Mouse (Mus musculus): ENCODE data around the gene Mrrf. TPM values are rescaled to one million over a fixed set of nuclear protein-coding genes. Genes with fewer than 3 reads are reported as not detected.
A peak's percentile ranks its signal among the peaks of the same experiment; 100 is the strongest.

Gene Mrrf
- polyA plus RNA-seq, 1 experiment from 2014 or later: 25.7 TPM

GRCm38 (mm10) chr2:36220891-36221290, 84.7 kb downstream of the Mrrf start:
- H3K27me3 ChIP-seq: 0 out of 2 replicates have a peak, but pooled peaks cover 2% of the 10 kb centered on the region
- H3K9ac ChIP-seq: no peak overlapping the region
- H3K4me3 ChIP-seq: no peak overlapping the region
- ATAC-seq: no peak
- no peaks in the 10 kb centered on the region for H3K4me1 ChIP-seq
- H3K9me3 ChIP-seq (replicated peaks): no peaks in the 10 kb centered on the region
- no peak overlapping the region for H3K27ac ChIP-seq
- H3K36me3 ChIP-seq (ENCODE audit: poor library complexity, severe bottlenecking): no peaks in the 10 kb centered on the region
- no peak overlapping the region for H3K4me2 ChIP-seq
- WGBS: 71% methylated on average over 4 of the region's 4 CpGs

- Histone ChIP-seq H3K9me3 (replicated peaks) (no peaks in the 10 kb centered on the region), H3K4me2 (no peak overlapping the region), H3K4me3 (no peak overlapping the region), H3K9ac (no peak overlapping the region), H3K27me3 (0 out of 2 replicates have a peak, but pooled peaks cover 2% of the 10 kb centered on the region), H3K4me1 (no peaks in the 10 kb centered on the region), H3K36me3 (ENCODE audit: poor library complexity, severe bottlenecking) (no peaks in the 10 kb centered on the region), H3K27ac (no peak overlapping the region)
- 66% methylated on average over 7 of the region's 7 CpGs for WGBS
- ATAC-seq: no peak
Observed at GRCm38 (mm10) chr2:36222168-36222848, 86.1 kb downstream of the Mrrf start.

GRCm38 (mm10) chr2:36223436-36223835, 87.2 kb downstream of the Mrrf start:
- ATAC-seq: no peak
- no peak overlapping the region for H3K4me2 ChIP-seq
- no peaks in the 10 kb centered on the region for H3K4me1 ChIP-seq
- H3K36me3 ChIP-seq (ENCODE audit: poor library complexity, severe bottlenecking): no peaks in the 10 kb centered on the region
- 0 out of 2 replicates have a peak, but pooled peaks cover 2% of the 10 kb centered on the region for H3K27me3 ChIP-seq
- no peak overlapping the region for H3K27ac ChIP-seq
- H3K9me3 ChIP-seq (replicated peaks): no peaks in the 10 kb centered on the region
- H3K9ac ChIP-seq: no peak overlapping the region
- no peak overlapping the region for H3K4me3 ChIP-seq

- no peaks in the 10 kb centered on the region for H3K9me3 ChIP-seq (replicated peaks)
- no peaks in the 10 kb centered on the region for H3K36me3 ChIP-seq (ENCODE audit: poor library complexity, severe bottlenecking)
- no peak overlapping the region for H3K27ac ChIP-seq
- no peak overlapping the region for H3K4me3 ChIP-seq
- no peak overlapping the region for H3K4me2 ChIP-seq
- H3K9ac ChIP-seq: no peak overlapping the region
- 79% methylated on average over 7 of the region's 7 CpGs for WGBS
- H3K27me3 ChIP-seq: 0 out of 2 replicates have a peak, but pooled peaks cover 2% of the 10 kb centered on the region
- no peak for ATAC-seq
- no peaks in the 10 kb centered on the region for H3K4me1 ChIP-seq
Observed at GRCm38 (mm10) chr2:36224153-36224552, 88.0 kb downstream of the Mrrf start.

- no peak for ATAC-seq
- Histone ChIP-seq H3K4me3 (no peak overlapping the region), H3K27me3 (0 out of 2 replicates have a peak, but pooled peaks cover 2% of the 10 kb centered on the region), H3K4me1 (no peaks in the 10 kb centered on the region), H3K4me2 (no peak overlapping the region), H3K9ac (no peak overlapping the region), H3K36me3 (ENCODE audit: poor library complexity, severe bottlenecking) (no peaks in the 10 kb centered on the region), H3K9me3 (replicated peaks) (no peaks in the 10 kb centered on the region), H3K27ac (no peak overlapping the region)
- 40% methylated on average over 2 of the region's 2 CpGs for WGBS
Observed at GRCm38 (mm10) chr2:36224599-36224998, 88.4 kb downstream of the Mrrf start.

GRCm38 (mm10) chr2:36230366-36230765, 94.2 kb downstream of the Mrrf start, which contains the start of gene Ptgs1:
TSS of gene Ptgs1 (plus strand) at chr2:36230426.
- H3K4me2 ChIP-seq: peak within 1 kb of the TSS; percentile 58
- WGBS: 1% methylated on average over 18 of the region's 18 CpGs
- peak within 1 kb of the TSS; percentile 29 for H3K4me3 ChIP-seq
- ATAC-seq: no peak
- peaks cover 19% of the 10 kb centered on the region for H3K27me3 ChIP-seq
- H3K36me3 ChIP-seq (ENCODE audit: poor library complexity, severe bottlenecking): no peaks in the 10 kb centered on the region
- peaks cover 11% of the 10 kb centered on the region for H3K4me1 ChIP-seq
- no peaks in the 10 kb centered on the region for H3K9me3 ChIP-seq (replicated peaks)
- peak within 1 kb of the TSS; percentile 52; the same call in 1 of the 2 replicates for H3K9ac ChIP-seq
- no peak within 1 kb of the TSS for H3K27ac ChIP-seq

- WGBS: 48% methylated on average over 8 of the region's 10 CpGs
- Histone ChIP-seq H3K36me3 (ENCODE audit: poor library complexity, severe bottlenecking) (no peaks in the 10 kb centered on the region), H3K9ac (peak overlapping the region; percentile 52; the same call in 1 of the 2 replicates)
Observed at GRCm38 (mm10) chr2:36230967-36231366, 94.8 kb downstream of the Mrrf start.

GRCm38 (mm10) chr2:36234526-36235368, 98.6 kb downstream of the Mrrf start:
- H3K9me3 ChIP-seq (replicated peaks): 0 out of 2 replicates have a peak, but pooled peaks cover 5% of the 10 kb centered on the region
- no peak overlapping the region for H3K27ac ChIP-seq
- WGBS: 79% methylated on average over 7 of the region's 7 CpGs
- no peak for ATAC-seq
- no peak overlapping the region for H3K9ac ChIP-seq
- H3K36me3 ChIP-seq (ENCODE audit: poor library complexity, severe bottlenecking): no peaks in the 10 kb centered on the region
- no peak overlapping the region for H3K4me2 ChIP-seq
- no peak overlapping the region for H3K4me3 ChIP-seq
- H3K27me3 ChIP-seq: peaks cover 18% of the 10 kb centered on the region
- peaks cover 15% of the 10 kb centered on the region for H3K4me1 ChIP-seq

More at GRCm38 (mm10) chr2:36230967-36231366, 94.8 kb downstream of the Mrrf start:
- Histone ChIP-seq H3K4me3 (peak overlapping the region; percentile 29), H3K4me1 (peaks cover 13% of the 10 kb centered on the region), H3K4me2 (peak overlapping the region; percentile 58), H3K9me3 (replicated peaks) (no peaks in the 10 kb centered on the region), H3K27me3 (peaks cover 19% of the 10 kb centered on the region), H3K27ac (no peak overlapping the region)
- no peak for ATAC-seq

GRCm38 (mm10) chr2:36235917-36236316, 99.7 kb downstream of the Mrrf start:
- H3K4me1 ChIP-seq: 0 out of 2 replicates have a peak, but pooled peaks cover 4% of the 10 kb centered on the region
- no peak overlapping the region for H3K4me3 ChIP-seq
- 0 out of 2 replicates have a peak, but pooled peaks cover 5% of the 10 kb centered on the region for H3K9me3 ChIP-seq (replicated peaks)
- no peak overlapping the region for H3K4me2 ChIP-seq
- peaks cover 7% of the 10 kb centered on the region for H3K27me3 ChIP-seq
- H3K27ac ChIP-seq: no peak overlapping the region
- no peak overlapping the region for H3K9ac ChIP-seq
- ATAC-seq: no peak
- H3K36me3 ChIP-seq (ENCODE audit: poor library complexity, severe bottlenecking): no peaks in the 10 kb centered on the region
- WGBS: 45% methylated on average over 4 of the region's 4 CpGs

GRCm38 (mm10) chr2:36236889-36237288, 100.7 kb downstream of the Mrrf start:
- Histone ChIP-seq H3K9ac (no peak overlapping the region), H3K36me3 (ENCODE audit: poor library complexity, severe bottlenecking) (no peaks in the 10 kb centered on the region), H3K27ac (no peak overlapping the region), H3K27me3 (no peaks in the 10 kb centered on the region), H3K9me3 (replicated peaks) (0 out of 2 replicates have a peak, but pooled peaks cover 5% of the 10 kb centered on the region), H3K4me3 (no peak overlapping the region), H3K4me1 (0 out of 2 replicates have a peak, but pooled peaks cover 4% of the 10 kb centered on the region), H3K4me2 (no peak overlapping the region)
- ATAC-seq: no peak
- 91% methylated on average over 5 of the region's 5 CpGs for WGBS

- Histone ChIP-seq H3K27me3 (no peaks in the 10 kb centered on the region), H3K4me3 (no peak overlapping the region), H3K9me3 (replicated peaks) (0 out of 2 replicates have a peak, but pooled peaks cover 5% of the 10 kb centered on the region), H3K36me3 (ENCODE audit: poor library complexity, severe bottlenecking) (no peaks in the 10 kb centered on the region), H3K9ac (no peak overlapping the region), H3K4me2 (no peak overlapping the region), H3K4me1 (0 out of 2 replicates have a peak, but pooled peaks cover 4% of the 10 kb centered on the region), H3K27ac (no peak overlapping the region)
- whole genome bisulfite sequencing: 95% methylated on average over 6 of the region's 6 CpGs
- no peak for ATAC-seq
Observed at GRCm38 (mm10) chr2:36237557-36237956, 101.4 kb downstream of the Mrrf start.

GRCm38 (mm10) chr2:36238467-36238866, 102.3 kb downstream of the Mrrf start:
- Histone ChIP-seq H3K36me3 (ENCODE audit: poor library complexity, severe bottlenecking) (no peaks in the 10 kb centered on the region), H3K27me3 (no peaks in the 10 kb centered on the region), H3K9ac (no peak overlapping the region), H3K27ac (no peak overlapping the region), H3K4me2 (no peak overlapping the region), H3K4me1 (0 out of 2 replicates have a peak, but pooled peaks cover 4% of the 10 kb centered on the region), H3K9me3 (replicated peaks) (0 out of 2 replicates have a peak, but pooled peaks cover 5% of the 10 kb centered on the region), H3K4me3 (no peak overlapping the region)
- ATAC-seq: no peak
- WGBS: 65% methylated on average over 3 of the region's 3 CpGs

All from forebrain, embryonic 13.5 days (tissue).